Mouse (Mus musculus): ENCODE results near the gene Pyurf.
A peak's percentile ranks its signal among the peaks of the same experiment; 100 is the strongest.

Pyurf gene

GRCm38 (mm10) chr6:57691467-57692261, at the start of gene Pyurf:
Gene Pyurf, minus strand, starts transcription at chr6:57692078.
- peak; percentile 91 to 94 for DNase-seq

- no peak for DNase-seq
Observed at GRCm38 (mm10) chr6:57721347-57721746, 29.5 kb upstream of the Pyurf start.

- no peak for DNase-seq
Observed at GRCm38 (mm10) chr6:57711726-57712125, 19.8 kb upstream of the Pyurf start.

GRCm38 (mm10) chr6:57706721-57707120, 14.8 kb upstream of the Pyurf start:
- DNase-seq, result no peak

DNA sequence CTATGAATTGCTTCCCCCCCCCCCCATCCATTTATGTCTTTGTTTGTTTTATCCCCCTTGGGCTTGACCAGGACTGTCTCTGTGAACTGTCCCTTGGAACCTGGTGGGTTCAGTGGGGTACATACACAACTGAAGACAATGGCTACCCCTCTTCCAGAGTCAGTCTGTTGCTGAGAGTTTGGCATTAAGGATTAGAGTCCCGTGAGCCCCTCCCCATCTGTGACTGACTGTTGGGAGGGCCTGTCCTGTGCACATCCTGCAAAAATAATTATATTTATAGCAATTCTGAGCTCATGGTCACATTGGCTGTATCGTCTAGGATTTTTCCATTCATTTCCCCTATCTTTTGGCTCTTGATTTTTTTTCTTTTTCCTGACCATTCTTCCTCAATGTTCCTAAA, 11.8 kb upstream of the Pyurf start:
- DNase-seq, result peak; percentile 11 to 33

GRCm38 (mm10) chr6:57702743-57703499, 11.0 kb upstream of the Pyurf start:
- DNase-seq, result peak; percentile 96 to 98

- DNase-seq, result peak in 1 of 2 experiments; percentile 53
Observed at GRCm38 (mm10) chr6:57702376-57702742, 10.5 kb upstream of the Pyurf start, which contains the start of gene Lancl2. Gene Lancl2, plus strand, starts transcription at chr6:57702540.

DNA sequence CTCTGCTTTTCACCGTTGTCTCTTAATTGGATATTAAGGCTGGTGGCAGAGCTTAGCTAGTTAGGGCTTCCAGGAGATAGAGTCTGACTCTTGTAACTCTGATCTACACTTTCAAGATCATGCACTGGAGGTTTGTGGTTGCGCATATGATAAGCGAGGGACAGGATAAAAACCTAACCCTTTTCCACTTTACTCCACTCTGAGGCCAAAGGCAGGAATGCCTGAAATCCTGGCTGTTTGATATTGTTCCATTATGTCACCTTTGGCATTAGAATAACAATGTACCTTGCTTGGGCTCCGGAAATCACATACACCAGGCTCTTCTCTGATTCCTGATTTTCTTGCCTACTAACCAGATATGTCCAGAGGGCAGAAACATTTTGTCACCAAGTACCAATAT, 9.8 kb upstream of the Pyurf start:
- no peak for DNase-seq

DNA sequence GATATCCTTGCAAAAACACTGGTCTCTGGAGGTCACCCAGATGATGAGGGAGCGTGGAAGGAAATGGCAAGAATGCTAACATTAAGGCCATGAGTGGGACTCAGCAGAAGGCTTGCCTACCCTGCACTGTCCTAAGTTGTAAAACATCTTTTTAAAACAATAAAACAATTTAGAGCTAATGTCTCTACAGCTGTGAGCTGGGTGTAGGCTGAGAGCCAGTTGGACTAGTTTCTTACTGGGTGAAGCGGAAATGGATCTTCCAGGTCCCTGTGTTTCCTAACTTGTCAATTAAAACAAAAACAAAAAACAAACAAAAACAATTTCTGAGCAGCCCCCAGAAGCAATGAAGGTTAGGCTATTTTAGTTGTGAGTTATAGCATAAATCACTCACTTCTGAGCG, 1.2 kb upstream of the Pyurf start:
- DNase-seq, result no peak

DNA sequence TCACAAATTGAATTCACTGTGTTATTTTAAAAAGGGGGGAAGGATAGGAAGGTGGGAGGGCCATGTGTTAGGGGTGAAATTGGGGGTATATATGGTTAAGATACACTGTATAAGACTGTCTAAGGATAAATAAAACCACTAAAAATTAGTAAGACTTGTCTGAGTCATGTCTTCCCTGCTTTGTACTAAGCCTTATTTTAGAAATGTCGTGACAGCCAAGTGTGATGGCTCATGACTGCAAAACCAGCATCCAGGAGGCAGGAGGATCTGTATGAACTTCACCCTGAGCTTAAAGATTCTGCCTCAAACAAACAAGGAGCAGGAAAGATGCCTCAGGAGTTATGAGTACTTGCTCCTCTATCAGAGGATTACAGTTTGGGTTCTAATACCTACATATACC, 7.7 kb downstream of the Pyurf start:
- no peak for DNase-seq

DNA sequence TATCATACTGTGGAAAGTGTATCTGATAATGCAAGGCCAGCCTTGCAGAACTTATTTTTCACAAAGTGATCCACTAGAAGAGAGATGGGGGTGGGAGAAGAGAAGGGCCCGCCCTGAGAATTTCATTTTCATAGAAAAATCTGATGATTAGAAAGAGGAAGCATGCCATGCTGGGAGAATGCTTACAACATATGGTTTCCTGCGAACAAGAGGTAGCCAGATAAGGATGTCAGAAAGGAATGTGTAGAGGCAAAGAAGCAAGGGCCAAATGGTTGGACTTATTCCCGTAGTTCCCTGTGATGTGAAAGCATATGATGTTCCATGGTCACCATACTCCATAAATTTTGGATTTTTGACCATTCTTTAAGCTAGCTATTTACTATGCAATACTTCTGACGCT, 30.6 kb downstream of the Pyurf start:
- DNase-seq, result no peak

DNA sequence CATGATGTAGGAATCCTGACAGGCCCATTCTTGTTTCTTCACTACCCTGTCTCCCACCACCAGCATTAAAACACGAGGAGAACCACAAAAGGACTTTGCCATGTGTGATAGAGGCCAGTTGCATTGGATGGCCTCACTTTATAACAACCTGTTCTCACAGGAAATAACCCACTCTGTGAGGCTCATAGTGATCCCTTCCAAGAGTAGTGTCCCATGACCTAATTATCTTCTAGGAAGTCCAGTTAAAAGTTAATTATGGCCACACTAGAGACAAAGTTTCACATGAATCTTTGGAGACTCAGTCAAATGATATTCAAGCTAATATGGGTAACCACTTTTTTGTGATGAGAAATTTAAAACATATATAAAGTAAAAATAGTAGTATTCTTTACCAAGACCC, 44.6 kb downstream of the Pyurf start:
- DNase-seq, result no peak

DNA sequence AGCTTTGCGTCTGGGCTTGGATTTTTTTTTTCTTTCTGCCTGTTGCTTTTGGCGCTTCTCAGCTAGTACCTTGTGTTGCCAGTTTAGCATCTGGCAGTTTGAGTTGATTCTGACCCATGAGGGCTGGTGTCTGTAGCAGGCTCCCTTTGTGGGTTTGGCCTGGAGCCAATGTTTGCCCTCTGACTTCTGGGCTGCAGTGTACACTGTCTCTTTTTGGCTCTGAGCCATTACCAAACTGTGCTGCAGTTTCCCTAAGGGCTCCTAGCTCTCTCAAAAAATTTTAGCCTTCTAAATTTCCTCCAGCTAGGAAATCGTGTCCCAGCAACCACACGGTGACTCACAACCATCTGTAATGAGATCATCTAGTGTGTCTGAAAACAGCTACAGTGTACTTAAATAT, 50.1 kb downstream of the Pyurf start:
- DNase-seq, result peak; percentile 19 to 47

- no peak for DNase-seq
Observed at GRCm38 (mm10) chr6:57639531-57639930, 52.3 kb downstream of the Pyurf start.

Measured in kidney, postnatal 4 days (tissue).